Mouse (Mus musculus): ENCODE results near the gene Slc1a2.

Slc1a2 gene

GRCm38 (mm10) chr2:102721859-102722258, 63.4 kb downstream of the Slc1a2 start:
- peak; percentile 57 for DNase-seq

GRCm38 (mm10) chr2:102725054-102725453, 66.6 kb downstream of the Slc1a2 start:
- peak; percentile 51 for DNase-seq

GRCm38 (mm10) chr2:102730386-102730785, 71.9 kb downstream of the Slc1a2 start:
- DNase-seq = peak; percentile 34

- peak; percentile 31 for DNase-seq
Measured at GRCm38 (mm10) chr2:102730788-102731187, 72.3 kb downstream of the Slc1a2 start.

GRCm38 (mm10) chr2:102733128-102733527, 74.7 kb downstream of the Slc1a2 start:
- DNase-seq = no peak

- DNase-seq = peak; percentile 82
Measured at GRCm38 (mm10) chr2:102734055-102734454, 75.6 kb downstream of the Slc1a2 start.

- DNase-seq = no peak
Measured at GRCm38 (mm10) chr2:102735031-102735430, 76.6 kb downstream of the Slc1a2 start.

GRCm38 (mm10) chr2:102735811-102736210, 77.4 kb downstream of the Slc1a2 start:
- DNase-seq = no peak

GRCm38 (mm10) chr2:102736490-102736889, 78.0 kb downstream of the Slc1a2 start:
- DNase-seq = no peak

- peak; percentile 89 for DNase-seq
Measured at GRCm38 (mm10) chr2:102738852-102739251, 80.4 kb downstream of the Slc1a2 start.

- no peak for DNase-seq
Measured at GRCm38 (mm10) chr2:102742685-102743084, 84.2 kb downstream of the Slc1a2 start.

- peak; percentile 93 for DNase-seq
Measured at GRCm38 (mm10) chr2:102743918-102744696, 85.6 kb downstream of the Slc1a2 start.

GRCm38 (mm10) chr2:102745259-102745906, 86.9 kb downstream of the Slc1a2 start:
- DNase-seq = peak; percentile 96

GRCm38 (mm10) chr2:102747758-102748157, 89.3 kb downstream of the Slc1a2 start:
- no peak for DNase-seq

GRCm38 (mm10) chr2:102749926-102750325, 91.5 kb downstream of the Slc1a2 start:
- no peak for DNase-seq

- peak; percentile 89 for DNase-seq
Measured at GRCm38 (mm10) chr2:102751846-102752245, 93.4 kb downstream of the Slc1a2 start.

- peak; percentile 2 for DNase-seq
Measured at GRCm38 (mm10) chr2:102757241-102757860, 98.9 kb downstream of the Slc1a2 start.

- DNase-seq = peak; percentile 64
Measured at GRCm38 (mm10) chr2:102759479-102759878, 101.0 kb downstream of the Slc1a2 start.

- no peak for DNase-seq
Measured at GRCm38 (mm10) chr2:102760284-102761072, 102.0 kb downstream of the Slc1a2 start.

- peak; percentile 78 for DNase-seq
Measured at GRCm38 (mm10) chr2:102763176-102763575, 104.7 kb downstream of the Slc1a2 start.

GRCm38 (mm10) chr2:102763991-102764390, 105.5 kb downstream of the Slc1a2 start:
- DNase-seq = no peak

- peak; percentile 53 for DNase-seq
Measured at GRCm38 (mm10) chr2:102764602-102765374, 106.3 kb downstream of the Slc1a2 start.
